Mouse (Mus musculus) intestine, embryonic 16.5 days (tissue): ENCODE results near the gene Csf2. TPM values are rescaled to one million over a fixed set of nuclear protein-coding genes. Genes with fewer than 3 reads are reported as not detected.

Experiments used
- polyA plus RNA-seq: library from polyadenylated mRNA; unstranded; fragments of >200 nt; fragmentation: Nextera tagmentation; extraction: Ambion mirVana; gene quantifications from 2 replicates; pipeline ENCODE4 v1.2.1, GENCODE M21; 2015

Csf2 gene
- polyA plus RNA-seq, 1 experiment from 2014 or later: 0.73 TPM

Other genes starting within 250 kb of the Csf2 start
- gene Slc22a4, start 221.6 kb downstream of the Csf2 start, polyA plus RNA-seq: 0.87 and 1.4 TPM in 2 replicates
- 35.7 and 37.8 TPM in 2 replicates for gene Pdlim4, start 180.7 kb downstream of the Csf2 start, polyA plus RNA-seq
- 43.7 and 46.2 TPM in 2 replicates for gene P4ha2, start 149.6 kb downstream of the Csf2 start, polyA plus RNA-seq
- not detected in 2 replicates for gene Il3, start 17.6 kb upstream of the Csf2 start, polyA plus RNA-seq
- 1.5 TPM in 2 replicates for gene Acsl6, start 54.1 kb upstream of the Csf2 start, polyA plus RNA-seq
- gene Meikin, start 121.0 kb upstream of the Csf2 start, polyA plus RNA-seq: not detected in 2 replicates
- 7.6 and 8.8 TPM in 2 replicates for gene Fnip1, start 188.5 kb upstream of the Csf2 start, polyA plus RNA-seq